Mouse (Mus musculus): ENCODE data around the gene Shd. TPM values are rescaled to one million over a fixed set of nuclear protein-coding genes. Genes with fewer than 3 reads are reported as not detected.
A peak's percentile ranks its signal among the peaks of the same experiment; 100 is the strongest.

Gene Shd
- polyA plus RNA-seq, 1 experiment = 1.6 TPM

GRCm38 (mm10) chr17:55958918-55959728 lies 11.1 kb upstream of the Shd start, which contains the start of gene Yju2:
Yju2 (plus strand) TSS chr17:55959099.
- Histone ChIP-seq H3K4me1 (ENCODE audit: control insufficient read depth, insufficient read depth, low read length) (peaks cover 2% of the 10 kb centered on the region; the same call in 1 of the 2 replicates), H3K4me3 (replicated peaks; ENCODE audit: extremely low read depth, low read depth, low read length) (peak within 1 kb of the TSS; percentile 69)
- TF ChIP-seq CTCF (IDR thresholded peaks at IDR 0.05; ENCODE audit: insufficient read depth, low read length) = no peak
- peak; percentile 85; the same call in 1 of the 2 replicates for TF ChIP-seq POLR2A (IDR thresholded peaks at IDR 0.05; ENCODE audit: borderline replicate concordance, extremely low read depth, low read depth, low read length)
- WGBS = under 1% methylated on average over 46 of the region's 46 CpGs
- peak; percentile 93 for DNase-seq

- Histone ChIP-seq H3K4me1 (ENCODE audit: control insufficient read depth, insufficient read depth, low read length) (peaks cover 2% of the 10 kb centered on the region; the same call in 1 of the 2 replicates), H3K4me3 (replicated peaks; ENCODE audit: extremely low read depth, low read depth, low read length) (no peak overlapping the region)
- 70% methylated on average over 10 of the region's 10 CpGs for WGBS
Observed at GRCm38 (mm10) chr17:55959946-55960740, 10.1 kb upstream of the Shd start.

GRCm38 (mm10) chr17:55960791-55961190 lies 9.5 kb upstream of the Shd start:
- peaks cover 2% of the 10 kb centered on the region; the same call in 1 of the 2 replicates for H3K4me1 ChIP-seq (ENCODE audit: control insufficient read depth, insufficient read depth, low read length)
- no peak for TF ChIP-seq POLR2A (IDR thresholded peaks at IDR 0.05; ENCODE audit: borderline replicate concordance, extremely low read depth, low read depth, low read length)
- no peak for TF ChIP-seq CTCF (IDR thresholded peaks at IDR 0.05; ENCODE audit: insufficient read depth, low read length)
- H3K4me3 ChIP-seq (replicated peaks; ENCODE audit: extremely low read depth, low read depth, low read length) = no peak overlapping the region
- no peak for DNase-seq

More at GRCm38 (mm10) chr17:55959946-55960740, 10.1 kb upstream of the Shd start:
- DNase-seq = no peak
- TF ChIP-seq POLR2A (IDR thresholded peaks at IDR 0.05; ENCODE audit: borderline replicate concordance, extremely low read depth, low read depth, low read length) (no peak), CTCF (IDR thresholded peaks at IDR 0.05; ENCODE audit: insufficient read depth, low read length) (no peak)

- no peak for DNase-seq
- 92% methylated on average over 7 of the region's 7 CpGs for WGBS
- Histone ChIP-seq H3K4me1 (ENCODE audit: control insufficient read depth, insufficient read depth, low read length) (peaks cover 2% of the 10 kb centered on the region; the same call in 1 of the 2 replicates), H3K4me3 (replicated peaks; ENCODE audit: extremely low read depth, low read depth, low read length) (no peak overlapping the region)
- TF ChIP-seq POLR2A (IDR thresholded peaks at IDR 0.05; ENCODE audit: borderline replicate concordance, extremely low read depth, low read depth, low read length) = no peak
- no peak for TF ChIP-seq CTCF (IDR thresholded peaks at IDR 0.05; ENCODE audit: insufficient read depth, low read length)
Observed at GRCm38 (mm10) chr17:55961631-55962030, 8.6 kb upstream of the Shd start.

- DNase-seq = no peak
- WGBS = 63% methylated on average over 14 of the region's 14 CpGs
- Histone ChIP-seq H3K4me1 (ENCODE audit: control insufficient read depth, insufficient read depth, low read length) (peaks cover 2% of the 10 kb centered on the region; the same call in 1 of the 2 replicates), H3K4me3 (replicated peaks; ENCODE audit: extremely low read depth, low read depth, low read length) (no peak overlapping the region)
- TF ChIP-seq POLR2A (IDR thresholded peaks at IDR 0.05; ENCODE audit: borderline replicate concordance, extremely low read depth, low read depth, low read length) (no peak), CTCF (IDR thresholded peaks at IDR 0.05; ENCODE audit: insufficient read depth, low read length) (no peak)
Observed at GRCm38 (mm10) chr17:55963171-55963570, 7.1 kb upstream of the Shd start.

- H3K4me1 ChIP-seq (ENCODE audit: control insufficient read depth, insufficient read depth, low read length) = peaks cover 2% of the 10 kb centered on the region; the same call in 1 of the 2 replicates
- WGBS = 95% methylated on average over 10 of the region's 10 CpGs
- TF ChIP-seq POLR2A (IDR thresholded peaks at IDR 0.05; ENCODE audit: borderline replicate concordance, extremely low read depth, low read depth, low read length) = no peak
- TF ChIP-seq CTCF (IDR thresholded peaks at IDR 0.05; ENCODE audit: insufficient read depth, low read length) = no peak
Observed at GRCm38 (mm10) chr17:55964496-55964895, 5.8 kb upstream of the Shd start.

GRCm38 (mm10) chr17:55964996-55965395 lies 5.3 kb upstream of the Shd start:
- 82% methylated on average over 9 of the region's 9 CpGs for WGBS
- TF ChIP-seq CTCF (IDR thresholded peaks at IDR 0.05; ENCODE audit: insufficient read depth, low read length) = no peak
- no peak for TF ChIP-seq POLR2A (IDR thresholded peaks at IDR 0.05; ENCODE audit: borderline replicate concordance, extremely low read depth, low read depth, low read length)
- no peak for DNase-seq
- H3K4me1 ChIP-seq (ENCODE audit: control insufficient read depth, insufficient read depth, low read length) = no peaks in the 10 kb centered on the region; the same call in 1 of the 2 replicates
- no peak overlapping the region for H3K4me3 ChIP-seq (replicated peaks; ENCODE audit: extremely low read depth, low read depth, low read length)

More at GRCm38 (mm10) chr17:55964496-55964895, 5.8 kb upstream of the Shd start:
- no peak overlapping the region for H3K4me3 ChIP-seq (replicated peaks; ENCODE audit: extremely low read depth, low read depth, low read length)
- no peak for DNase-seq

- Histone ChIP-seq H3K4me3 (replicated peaks; ENCODE audit: extremely low read depth, low read depth, low read length) (no peak overlapping the region), H3K4me1 (ENCODE audit: control insufficient read depth, insufficient read depth, low read length) (no peaks in the 10 kb centered on the region; the same call in 1 of the 2 replicates)
- no peak for DNase-seq
- WGBS = 96% methylated on average over 4 of the region's 4 CpGs
- TF ChIP-seq POLR2A (IDR thresholded peaks at IDR 0.05; ENCODE audit: borderline replicate concordance, extremely low read depth, low read depth, low read length) (no peak), CTCF (IDR thresholded peaks at IDR 0.05; ENCODE audit: insufficient read depth, low read length) (no peak)
Observed at GRCm38 (mm10) chr17:55967186-55967585, 3.1 kb upstream of the Shd start.

- TF ChIP-seq CTCF (IDR thresholded peaks at IDR 0.05; ENCODE audit: insufficient read depth, low read length) (no peak), POLR2A (IDR thresholded peaks at IDR 0.05; ENCODE audit: borderline replicate concordance, extremely low read depth, low read depth, low read length) (no peak)
- Histone ChIP-seq H3K4me1 (ENCODE audit: control insufficient read depth, insufficient read depth, low read length) (no peaks in the 10 kb centered on the region; the same call in 1 of the 2 replicates), H3K4me3 (replicated peaks; ENCODE audit: extremely low read depth, low read depth, low read length) (no peak overlapping the region)
- no peak for DNase-seq
- WGBS = 58% methylated on average over 7 of the region's 7 CpGs
Observed at GRCm38 (mm10) chr17:55968210-55968609, 2.1 kb upstream of the Shd start.
